Mouse (Mus musculus): Measurements from ENCODE around the gene Abhd12. TPM values are rescaled to one million over a fixed set of nuclear protein-coding genes. Genes with fewer than 3 reads are reported as not detected.

The Abhd12 gene
- polyA plus RNA-seq, 1 experiment from 2014 or later = 21.3 TPM

DNA sequence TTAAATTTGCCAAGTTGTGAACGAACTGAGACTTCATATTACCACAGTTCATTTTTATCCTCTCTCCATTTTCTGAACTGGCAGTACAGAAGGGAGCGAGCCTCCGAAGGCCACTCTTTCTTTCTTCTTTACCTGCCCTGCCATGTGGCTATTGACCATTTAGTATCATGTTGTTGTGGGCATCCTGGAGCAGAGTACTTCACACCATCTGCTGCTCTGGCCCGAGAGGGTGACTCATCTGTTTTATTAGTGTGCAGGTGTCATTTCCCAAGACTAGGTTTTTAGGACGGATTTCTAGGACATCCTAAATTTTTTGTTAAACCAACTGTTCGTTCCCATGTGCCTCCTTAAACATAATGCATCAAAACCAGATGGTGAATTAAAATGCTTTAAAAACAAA lies 24.6 kb upstream of the Abhd12 start:
- WGBS (ENCODE audit: insufficient replicate concordance) = 74% methylated on average over 6 of the region's 6 CpGs
- Histone ChIP-seq H3K4me1 (replicated peaks) (no peaks in the 10 kb centered on the region), H3K36me3 (replicated peaks) (peaks cover 78% of the 10 kb centered on the region), H3K4me3 (replicated peaks) (no peak overlapping the region), H3K27me3 (no peaks in the 10 kb centered on the region), H3K27ac (replicated peaks) (no peak overlapping the region), H3K4me2 (no peak overlapping the region), H3K9me3 (replicated peaks) (no peaks in the 10 kb centered on the region), H3K9ac (no peak overlapping the region)
- ATAC-seq (ENCODE audit: insufficient read depth) = no peak

DNA sequence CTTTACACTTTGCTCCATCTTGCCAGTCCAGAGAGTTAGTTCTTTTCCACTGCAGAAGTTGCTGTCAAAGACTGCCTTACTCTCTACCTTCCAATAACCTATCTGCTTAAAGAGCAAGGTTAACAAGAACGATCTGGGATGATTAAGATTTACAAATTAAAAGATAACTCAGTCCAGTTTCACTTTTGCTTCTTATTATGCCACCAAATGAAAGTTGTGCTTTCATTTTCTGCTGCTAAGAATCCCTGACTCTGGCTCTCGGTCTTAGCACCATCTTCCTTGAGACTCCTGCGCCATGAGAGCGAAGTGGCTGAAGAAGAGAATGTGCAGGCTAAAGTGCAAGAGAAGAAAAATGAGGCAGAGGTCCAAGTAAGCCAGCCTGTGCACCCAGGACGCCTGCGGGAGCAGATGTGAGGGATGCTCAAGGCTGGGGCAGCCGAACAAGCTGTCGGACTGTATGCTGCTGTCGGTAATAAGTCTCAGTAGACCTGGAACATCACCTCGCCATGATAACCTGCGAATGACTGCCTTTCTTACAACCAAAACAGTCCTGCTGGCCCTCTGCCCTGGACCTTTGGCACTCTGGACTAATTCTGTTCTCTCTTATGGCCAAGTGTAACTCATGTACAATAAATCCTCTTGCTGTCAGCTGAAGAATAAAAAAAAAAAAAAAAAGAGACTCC lies 22.6 kb upstream of the Abhd12 start:
- WGBS (ENCODE audit: insufficient replicate concordance) = 85% methylated on average over 11 of the region's 11 CpGs
- Histone ChIP-seq H3K27me3 (no peaks in the 10 kb centered on the region), H3K9ac (no peak overlapping the region), H3K27ac (replicated peaks) (no peak overlapping the region), H3K36me3 (replicated peaks) (peaks cover 72% of the 10 kb centered on the region), H3K4me1 (replicated peaks) (no peaks in the 10 kb centered on the region), H3K9me3 (replicated peaks) (no peaks in the 10 kb centered on the region), H3K4me3 (replicated peaks) (no peak overlapping the region), H3K4me2 (no peak overlapping the region)
- ATAC-seq (ENCODE audit: insufficient read depth) = no peak

DNA sequence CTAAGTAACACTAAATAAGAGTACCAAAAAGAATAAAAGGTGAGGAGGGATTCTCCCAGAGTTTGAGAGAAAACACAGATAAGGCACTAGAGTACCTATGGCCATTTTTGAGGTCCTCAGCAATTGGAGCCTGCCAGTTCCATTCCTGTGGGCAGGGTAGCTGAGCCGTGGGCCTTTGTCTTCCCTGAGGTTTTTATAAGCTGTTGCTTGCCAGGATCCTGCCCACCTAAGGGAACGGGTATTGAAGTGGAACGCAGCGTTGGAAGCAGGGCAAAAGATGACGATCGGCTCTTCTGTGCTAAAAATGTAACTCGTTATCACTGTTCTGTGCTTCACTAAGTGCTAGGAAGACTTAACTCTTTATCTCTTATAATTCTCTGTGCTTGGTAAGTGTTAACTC lies 19.0 kb upstream of the Abhd12 start:
- no peak overlapping the region for H3K4me2 ChIP-seq

DNA sequence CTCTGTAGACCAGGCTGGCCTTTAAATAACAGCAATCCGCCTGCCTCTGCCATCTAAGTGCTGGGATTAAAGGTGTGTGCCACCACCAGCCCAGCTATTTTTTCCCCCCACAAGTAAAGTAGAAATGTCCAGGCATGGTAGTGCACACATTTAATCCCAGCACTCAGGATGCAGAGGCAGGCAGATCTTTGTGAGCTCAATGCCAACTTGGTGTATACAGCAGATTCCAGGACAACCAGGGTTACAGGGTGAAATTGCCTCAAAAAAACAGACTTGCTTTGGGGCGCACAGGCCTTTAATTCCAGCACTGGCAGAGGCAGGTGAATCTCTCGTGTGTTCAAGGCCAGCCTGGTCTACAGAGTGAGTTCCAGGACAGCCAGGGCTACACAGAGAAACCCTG lies 18.5 kb upstream of the Abhd12 start:
- no peak for ATAC-seq (ENCODE audit: insufficient read depth)
- peaks cover 52% of the 10 kb centered on the region for H3K36me3 ChIP-seq (replicated peaks)

More for the DNA sequence above, 19.0 kb upstream of the Abhd12 start:
- ATAC-seq (ENCODE audit: insufficient read depth) = no peak
- H3K9ac ChIP-seq = no peak overlapping the region
- no peaks in the 10 kb centered on the region for H3K9me3 ChIP-seq (replicated peaks)
- H3K4me3 ChIP-seq (replicated peaks) = no peak overlapping the region
- H3K36me3 ChIP-seq (replicated peaks) = peaks cover 54% of the 10 kb centered on the region
- peaks cover 4% of the 10 kb centered on the region for H3K4me1 ChIP-seq (replicated peaks)
- no peak overlapping the region for H3K27ac ChIP-seq (replicated peaks)
- 58% methylated on average over 7 of the region's 7 CpGs for WGBS (ENCODE audit: insufficient replicate concordance)
- H3K27me3 ChIP-seq = no peaks in the 10 kb centered on the region

DNA sequence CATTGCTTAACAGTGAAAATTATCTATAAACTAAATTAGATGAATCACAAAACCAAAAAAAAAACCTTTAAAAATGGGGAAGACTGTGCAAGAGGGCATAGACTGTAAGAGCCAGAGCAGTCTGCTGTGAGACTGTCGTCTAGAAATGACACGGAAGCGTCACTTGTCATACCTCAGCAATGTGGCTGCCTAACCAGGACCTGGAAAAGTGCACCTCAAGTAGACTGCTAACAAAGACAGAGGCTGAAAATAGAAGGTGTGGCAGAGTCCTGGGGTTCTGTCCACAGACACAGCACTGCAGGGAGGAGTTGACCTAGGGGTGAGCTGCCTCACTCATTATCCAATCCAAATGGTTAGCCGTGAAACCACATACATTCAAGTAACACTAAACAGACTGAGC lies 17.6 kb upstream of the Abhd12 start:
- H3K4me2 ChIP-seq = no peak overlapping the region
- ATAC-seq (ENCODE audit: insufficient read depth) = no peak
- no peaks in the 10 kb centered on the region for H3K27me3 ChIP-seq
- 89% methylated on average over 4 of the region's 4 CpGs for WGBS (ENCODE audit: insufficient replicate concordance)
- peaks cover 50% of the 10 kb centered on the region for H3K36me3 ChIP-seq (replicated peaks)
- H3K27ac ChIP-seq (replicated peaks) = no peak overlapping the region
- no peaks in the 10 kb centered on the region for H3K9me3 ChIP-seq (replicated peaks)
- peaks cover 4% of the 10 kb centered on the region for H3K4me1 ChIP-seq (replicated peaks)
- no peak overlapping the region for H3K9ac ChIP-seq
- no peak overlapping the region for H3K4me3 ChIP-seq (replicated peaks)

More for the DNA sequence above, 18.5 kb upstream of the Abhd12 start:
- Histone ChIP-seq H3K9ac (no peak overlapping the region), H3K27ac (replicated peaks) (no peak overlapping the region), H3K9me3 (replicated peaks) (no peaks in the 10 kb centered on the region), H3K27me3 (no peaks in the 10 kb centered on the region), H3K4me2 (no peak overlapping the region), H3K4me3 (replicated peaks) (no peak overlapping the region), H3K4me1 (replicated peaks) (peaks cover 4% of the 10 kb centered on the region)
- 80% methylated on average over 3 of the region's 3 CpGs for WGBS (ENCODE audit: insufficient replicate concordance)

DNA sequence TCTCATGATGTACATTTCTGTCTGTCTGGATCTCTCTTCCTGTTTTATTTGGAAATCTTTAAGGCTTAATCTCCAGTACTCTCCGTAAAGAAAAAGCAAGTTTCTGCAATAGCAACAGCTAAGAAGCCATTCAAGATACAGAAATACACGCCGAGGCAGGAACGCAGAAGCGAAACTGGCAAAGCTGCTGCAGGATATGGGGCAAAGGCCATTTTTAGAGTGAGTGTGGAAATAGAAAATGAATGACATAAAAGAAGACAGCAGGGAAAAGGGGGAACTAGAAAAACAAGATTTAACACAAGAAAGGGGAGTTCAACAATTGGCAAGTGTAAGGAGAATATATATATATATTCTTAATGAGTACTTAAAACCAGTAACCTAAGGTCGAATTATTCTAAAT lies 17.2 kb upstream of the Abhd12 start:
- no peaks in the 10 kb centered on the region for H3K9me3 ChIP-seq (replicated peaks)
- H3K4me3 ChIP-seq (replicated peaks) = no peak overlapping the region
- no peak overlapping the region for H3K4me2 ChIP-seq
- peaks cover 50% of the 10 kb centered on the region for H3K36me3 ChIP-seq (replicated peaks)
- no peak for ATAC-seq (ENCODE audit: insufficient read depth)
- no peak overlapping the region for H3K27ac ChIP-seq (replicated peaks)
- no peak overlapping the region for H3K9ac ChIP-seq
- H3K4me1 ChIP-seq (replicated peaks) = peaks cover 4% of the 10 kb centered on the region
- WGBS (ENCODE audit: insufficient replicate concordance) = 76% methylated on average over 6 of the region's 6 CpGs
- H3K27me3 ChIP-seq = no peaks in the 10 kb centered on the region

DNA sequence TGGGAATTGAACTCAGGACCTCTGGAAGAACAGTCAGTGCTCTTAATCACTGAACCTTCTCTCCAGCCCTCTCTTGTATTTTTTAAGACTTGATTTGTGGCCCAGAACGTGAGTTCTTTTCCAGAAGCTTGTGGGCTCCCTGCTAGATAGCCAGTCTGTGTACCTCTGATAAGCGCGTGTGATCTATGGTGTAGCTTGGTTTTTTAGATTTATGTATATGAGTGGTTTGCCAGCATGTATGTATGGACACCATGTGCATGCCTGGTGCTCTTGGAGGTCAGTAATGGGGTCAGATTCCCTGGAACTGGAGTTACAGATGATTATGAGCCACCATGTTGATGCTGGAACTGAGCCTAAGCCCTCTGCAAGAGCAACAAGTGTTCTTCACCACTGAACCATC lies 16.0 kb upstream of the Abhd12 start:
- WGBS (ENCODE audit: insufficient replicate concordance) = 42% methylated on average over 3 of the region's 3 CpGs
- no peak overlapping the region for H3K4me2 ChIP-seq
- peaks cover 8% of the 10 kb centered on the region for H3K4me1 ChIP-seq (replicated peaks)
- H3K9ac ChIP-seq = no peak overlapping the region
- no peaks in the 10 kb centered on the region for H3K27me3 ChIP-seq
- peaks cover 48% of the 10 kb centered on the region for H3K36me3 ChIP-seq (replicated peaks)
- no peak overlapping the region for H3K4me3 ChIP-seq (replicated peaks)
- H3K9me3 ChIP-seq (replicated peaks) = no peaks in the 10 kb centered on the region
- ATAC-seq (ENCODE audit: insufficient read depth) = no peak
- H3K27ac ChIP-seq (replicated peaks) = no peak overlapping the region

DNA sequence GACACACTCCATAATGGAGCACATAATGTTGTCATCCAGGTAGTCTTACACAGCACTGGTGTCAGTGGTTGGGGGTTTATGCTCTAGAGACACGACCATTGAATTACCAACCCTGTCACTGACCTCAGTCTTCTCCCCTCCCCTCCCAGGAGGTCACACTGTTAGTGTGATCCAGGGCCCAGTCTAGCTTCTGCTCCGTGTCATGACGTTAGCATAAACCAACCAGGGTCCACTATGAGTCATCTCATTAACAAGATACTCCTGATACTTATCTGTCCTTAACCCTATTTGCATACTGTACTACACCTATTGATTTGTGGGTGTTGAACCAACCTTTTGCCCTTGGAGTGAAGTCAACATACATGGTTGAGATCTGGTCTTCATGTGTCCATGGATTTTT lies 14.2 kb upstream of the Abhd12 start:
- no peak overlapping the region for H3K4me3 ChIP-seq (replicated peaks)
- H3K9me3 ChIP-seq (replicated peaks) = no peaks in the 10 kb centered on the region
- H3K36me3 ChIP-seq (replicated peaks) = peaks cover 43% of the 10 kb centered on the region
- no peak overlapping the region for H3K9ac ChIP-seq
- peak; percentile 29 for ATAC-seq (ENCODE audit: insufficient read depth)
- no peaks in the 10 kb centered on the region for H3K27me3 ChIP-seq
- H3K4me1 ChIP-seq (replicated peaks) = peaks cover 11% of the 10 kb centered on the region
- WGBS (ENCODE audit: insufficient replicate concordance) = 84% methylated on average over 3 of the region's 3 CpGs
- H3K4me2 ChIP-seq = no peak overlapping the region
- no peak overlapping the region for H3K27ac ChIP-seq (replicated peaks)

DNA sequence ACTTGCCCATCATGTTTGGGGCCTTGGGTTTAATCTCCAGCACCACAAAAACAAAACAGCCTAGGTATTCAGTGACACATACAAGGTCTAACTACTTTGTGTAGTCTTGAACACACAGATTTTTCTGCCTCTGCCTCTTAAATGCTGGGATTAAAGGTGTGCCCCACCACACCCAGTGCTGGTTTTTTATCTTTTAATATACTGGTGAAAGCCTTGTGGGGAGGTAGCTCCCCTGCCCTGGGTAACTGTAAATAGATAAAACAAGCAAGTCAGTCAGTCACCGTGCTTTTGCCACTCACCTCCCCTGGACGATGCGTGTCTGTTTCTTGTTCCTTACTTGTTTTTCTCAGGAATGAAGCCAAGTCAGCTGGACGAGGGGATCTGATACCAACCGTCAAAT lies 11.2 kb upstream of the Abhd12 start:
- Histone ChIP-seq H3K9ac (no peak overlapping the region), H3K4me3 (replicated peaks) (no peak overlapping the region), H3K36me3 (replicated peaks) (peaks cover 38% of the 10 kb centered on the region), H3K9me3 (replicated peaks) (no peaks in the 10 kb centered on the region), H3K4me2 (no peak overlapping the region), H3K27me3 (no peaks in the 10 kb centered on the region), H3K4me1 (replicated peaks) (peaks cover 28% of the 10 kb centered on the region), H3K27ac (replicated peaks) (no peak overlapping the region)
- ATAC-seq (ENCODE audit: insufficient read depth) = no peak
- WGBS (ENCODE audit: insufficient replicate concordance) = 65% methylated on average over 5 of the region's 5 CpGs

DNA sequence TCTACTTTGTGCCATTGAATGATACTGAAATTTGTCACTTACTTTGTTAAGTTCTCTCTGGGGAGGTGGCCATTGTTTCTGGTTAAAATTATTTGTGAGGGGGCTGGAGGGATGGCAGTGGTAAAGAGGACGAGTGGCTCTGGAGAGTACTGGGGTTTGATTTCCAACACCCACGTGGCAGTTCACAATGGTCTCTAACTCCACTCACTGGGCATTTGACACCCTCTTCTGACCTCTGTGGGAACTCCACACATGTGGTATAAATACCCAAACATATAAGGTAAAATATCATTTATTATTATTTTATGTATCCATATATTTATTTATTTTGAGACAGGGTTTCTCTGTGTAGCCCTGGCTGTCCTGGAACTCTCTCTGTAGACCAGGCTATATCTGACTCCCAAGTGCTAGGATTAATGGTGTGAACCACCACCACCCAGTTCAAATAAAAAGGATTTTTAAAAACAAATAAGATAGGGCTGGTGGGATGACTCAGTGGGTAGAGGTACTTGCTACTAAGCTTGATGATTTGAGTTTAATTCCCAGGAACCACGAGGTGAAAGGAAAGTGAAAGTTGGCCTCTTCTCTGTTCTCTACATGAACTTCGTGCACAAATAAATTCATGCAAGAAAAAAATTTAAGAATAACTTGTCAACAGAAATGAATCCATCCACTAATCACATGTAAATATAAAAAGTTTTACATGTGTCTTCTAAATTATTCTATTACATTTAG lies 10.4 kb upstream of the Abhd12 start:
- peaks cover 38% of the 10 kb centered on the region for H3K36me3 ChIP-seq (replicated peaks)
- H3K27ac ChIP-seq (replicated peaks) = no peak overlapping the region
- 75% methylated on average over 4 of the region's 4 CpGs for WGBS (ENCODE audit: insufficient replicate concordance)
- no peak overlapping the region for H3K9ac ChIP-seq
- no peak overlapping the region for H3K4me3 ChIP-seq (replicated peaks)
- no peaks in the 10 kb centered on the region for H3K27me3 ChIP-seq
- ATAC-seq (ENCODE audit: insufficient read depth) = no peak
- H3K4me2 ChIP-seq = no peak overlapping the region
- H3K4me1 ChIP-seq (replicated peaks) = peaks cover 31% of the 10 kb centered on the region
- H3K9me3 ChIP-seq (replicated peaks) = no peaks in the 10 kb centered on the region

DNA sequence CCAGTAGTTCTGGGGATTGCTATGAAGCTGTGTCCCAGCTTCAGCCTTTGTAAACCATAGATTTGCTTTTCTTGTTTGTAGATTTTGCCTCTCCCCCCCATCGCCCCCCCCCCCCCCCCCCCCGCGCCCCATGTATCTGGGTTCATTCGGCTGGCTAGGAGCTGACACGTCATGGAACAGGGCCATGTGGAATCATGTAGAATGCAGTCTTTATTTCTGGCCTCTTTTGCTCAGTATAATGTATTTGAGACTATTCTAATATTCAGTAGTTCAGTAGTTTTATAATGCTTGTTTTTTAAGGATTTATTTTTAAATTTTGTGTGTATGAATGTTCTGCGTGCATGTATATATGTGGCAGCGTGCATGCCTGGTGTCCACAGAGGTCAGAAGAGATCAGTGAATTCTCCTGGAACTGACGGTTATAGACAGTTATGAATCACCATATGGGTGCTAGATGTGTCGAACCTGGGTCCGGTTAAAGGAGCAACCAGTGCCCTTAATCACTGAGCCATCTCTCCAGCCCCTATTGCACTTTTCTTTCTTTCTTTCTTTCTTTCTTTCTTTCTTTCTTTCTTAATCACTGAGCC lies 5.8 kb upstream of the Abhd12 start:
- Histone ChIP-seq H3K9ac (peak overlapping the region; percentile 66), H3K36me3 (replicated peaks) (peaks cover 11% of the 10 kb centered on the region), H3K27ac (replicated peaks) (peak overlapping the region; percentile 90), H3K27me3 (no peaks in the 10 kb centered on the region), H3K4me1 (replicated peaks) (peaks cover 39% of the 10 kb centered on the region), H3K4me3 (replicated peaks) (peak overlapping the region; percentile 87), H3K9me3 (replicated peaks) (no peaks in the 10 kb centered on the region), H3K4me2 (peak overlapping the region; percentile 82)
- no peak for ATAC-seq (ENCODE audit: insufficient read depth)
- 33% methylated on average over 9 of the region's 10 CpGs for WGBS (ENCODE audit: insufficient replicate concordance)
